Mouse (Mus musculus) frontal cortex, postnatal 36 days (tissue): ENCODE measurements around the gene Ghr.

ENCODE experiments used
- DNase-seq, 2 experiments: peaks; one replicate each; pipeline ENCODE4 v3.0.0; 2022; ENCODE audit warnings: low spot score in 2 of 2

Gene Ghr

DNA sequence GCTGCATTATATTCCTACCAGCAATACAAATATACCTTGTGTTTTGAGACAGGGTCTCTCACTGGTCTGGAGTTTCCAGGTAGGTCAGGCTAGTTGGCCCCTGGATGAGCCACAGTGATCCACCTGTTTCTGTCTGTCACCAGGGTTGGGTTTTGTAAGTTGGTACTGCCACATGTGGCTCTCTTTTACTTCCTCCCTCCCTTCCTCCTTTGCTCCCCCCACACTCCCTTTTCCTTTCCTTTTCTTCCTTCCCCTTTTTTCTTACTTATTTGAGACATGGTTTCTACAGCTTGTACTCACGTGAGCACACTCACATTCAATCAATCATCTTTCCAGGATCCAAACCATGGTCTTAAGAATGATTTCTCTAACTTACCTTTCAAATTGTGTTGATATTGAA is 289.8 kb downstream of the Ghr start:
- no peak for DNase-seq

- no peak for DNase-seq
Measured at GRCm38 (mm10) chr15:3290435-3290834, 292.9 kb downstream of the Ghr start.

DNA sequence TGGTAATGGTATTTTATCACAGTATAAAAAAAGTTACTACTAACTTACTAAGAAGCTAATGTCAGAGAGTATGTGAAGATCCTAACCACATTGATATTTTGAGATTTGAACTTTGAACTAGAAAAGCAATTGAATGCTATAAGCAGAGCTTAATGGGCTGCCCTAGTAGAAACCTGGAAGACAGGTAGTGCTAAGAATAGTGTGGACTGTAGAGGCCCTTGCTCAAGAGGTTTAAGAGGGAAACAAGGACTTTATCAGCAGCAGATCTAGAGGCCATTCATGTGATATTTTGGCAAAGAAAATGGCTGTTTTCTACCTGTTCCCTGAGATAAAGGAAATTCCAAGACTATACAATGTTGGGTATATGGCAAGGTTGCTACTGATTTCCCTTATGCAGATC is 297.3 kb downstream of the Ghr start:
- DNase-seq, result no peak

DNA sequence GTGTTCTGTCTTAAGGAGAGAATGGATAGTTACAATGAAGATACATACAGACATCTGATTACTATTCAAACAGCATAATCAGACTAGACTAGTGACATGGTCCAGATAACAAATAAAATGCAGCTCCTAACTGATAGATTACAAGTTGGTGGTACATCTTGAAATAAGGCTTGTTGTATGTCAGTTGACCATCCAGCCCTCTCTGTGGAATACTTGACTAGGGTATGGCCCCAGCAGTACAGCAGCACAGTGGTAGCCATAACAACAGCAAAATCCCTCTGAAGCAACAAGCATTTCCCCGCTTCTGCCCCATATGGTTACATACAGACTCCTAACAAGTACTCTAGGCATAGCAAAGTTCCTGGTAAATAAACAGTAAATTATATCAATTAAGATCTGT is 301.6 kb downstream of the Ghr start:
- DNase-seq, result no peak

DNA sequence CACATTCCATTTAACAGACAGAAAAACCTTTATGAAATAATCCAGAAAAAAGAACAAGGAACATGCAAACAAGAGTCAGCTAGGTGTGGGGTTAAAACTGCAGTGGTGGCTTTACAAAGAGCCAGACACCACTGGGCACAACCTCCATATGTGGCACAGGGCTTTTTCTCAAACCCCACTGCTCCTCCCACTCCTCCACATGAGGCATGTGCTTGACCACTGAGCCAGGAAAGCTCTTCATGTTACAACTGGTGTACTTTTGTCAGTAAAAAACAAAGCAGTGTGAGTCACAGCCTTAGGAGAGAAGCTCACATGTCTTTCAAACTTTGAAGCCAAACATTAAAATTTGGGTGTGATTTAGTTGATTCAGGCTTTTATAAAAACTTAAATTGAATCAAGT is 302.1 kb downstream of the Ghr start:
- no peak for DNase-seq

DNA sequence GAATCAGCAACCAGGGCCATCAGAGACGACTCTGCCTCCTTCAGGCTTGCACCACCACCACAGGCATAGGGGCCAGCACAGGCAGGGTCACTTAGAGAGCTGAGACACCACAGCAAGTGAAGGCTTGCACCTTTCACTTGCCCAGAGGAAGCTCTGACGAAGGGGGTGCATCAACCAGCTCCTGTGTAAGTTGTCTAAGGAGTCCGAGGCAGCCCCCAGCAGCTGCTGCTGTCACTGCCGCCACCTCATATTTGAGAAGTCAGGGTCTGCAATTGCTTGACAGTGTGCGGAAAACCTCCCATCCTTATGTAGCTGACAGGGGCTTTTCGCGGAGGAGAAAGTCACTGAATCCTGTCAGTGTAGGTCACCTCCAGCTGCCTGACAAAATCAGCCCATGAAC is 304.1 kb downstream of the Ghr start:
- DNase-seq, result no peak

GRCm38 (mm10) chr15:3277391-3277790 is 305.9 kb downstream of the Ghr start:
- no peak for DNase-seq

- no peak for DNase-seq
Measured at GRCm38 (mm10) chr15:3273191-3273590, 310.1 kb downstream of the Ghr start.

DNA sequence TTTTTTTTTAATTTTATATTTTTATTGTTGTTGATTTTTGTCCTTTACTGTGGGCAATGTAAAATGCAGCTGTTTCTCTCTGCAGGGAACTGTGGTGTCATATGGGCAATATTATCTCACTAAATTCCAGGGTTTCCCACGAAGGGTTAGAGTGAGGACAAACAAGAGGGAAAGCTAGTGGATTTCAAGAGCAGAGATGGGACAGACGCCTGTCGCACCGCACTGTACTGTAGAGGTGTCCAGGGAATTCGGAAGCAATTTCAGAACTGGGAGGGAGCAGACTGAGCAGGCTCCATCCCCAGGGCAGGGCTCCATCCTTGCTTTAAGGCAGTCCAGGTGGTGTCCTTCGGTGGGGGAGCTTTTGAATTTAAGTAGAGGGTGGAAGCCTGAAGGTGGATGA is 312.1 kb downstream of the Ghr start:
- no peak for DNase-seq

DNA sequence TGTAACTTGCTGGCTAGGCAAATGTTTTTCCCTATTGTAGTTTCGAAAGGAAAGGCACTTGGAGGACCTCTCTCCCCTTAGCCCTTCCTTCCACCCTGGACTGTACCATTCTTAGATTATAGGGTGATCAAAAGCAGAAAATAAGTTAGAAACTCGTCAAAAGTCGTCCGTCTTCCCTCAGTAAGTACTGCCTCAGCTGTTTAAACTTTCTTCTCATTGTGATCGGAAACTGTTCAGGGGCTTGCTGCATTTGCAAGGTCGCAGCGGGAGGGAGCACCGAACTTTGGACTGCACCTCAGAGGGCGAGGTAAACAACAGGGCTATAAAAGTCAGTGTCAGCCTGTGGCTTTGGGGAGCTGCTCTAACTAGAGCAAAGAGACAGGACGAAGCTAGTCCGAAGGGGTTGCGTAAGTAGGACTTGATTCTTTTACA is 312.6 kb downstream of the Ghr start:
- peak; percentile 38 to 41 for DNase-seq

GRCm38 (mm10) chr15:3269996-3270645 is 313.2 kb downstream of the Ghr start:
- no peak for DNase-seq

- no peak for DNase-seq
Measured at GRCm38 (mm10) chr15:3269496-3269895, 313.8 kb downstream of the Ghr start.

GRCm38 (mm10) chr15:3268247-3268646 is 315.0 kb downstream of the Ghr start, which contains the start of gene Selenop:
Selenop (plus strand) TSS chr15:3268547.
- no peak for DNase-seq
